Mouse (Mus musculus) thymus, adult 2 months (tissue): Measurements from ENCODE around the gene Galnt17.

Source experiments
- CTCF ChIP-seq: fragments of 200-500 bp; IDR thresholded peaks from 2 replicates; pipeline ENCODE4 v1.5.1; 2012; ENCODE audit warnings: mild to moderate bottlenecking, control low read depth, low read length, moderate library complexity, borderline replicate concordance; ENCODE audit not compliant: control insufficient read depth, poor library complexity, insufficient read depth; ENCODE audit errors: extremely low read depth
- POLR2A ChIP-seq: fragments of 200-500 bp; IDR thresholded peaks from 2 replicates; pipeline ENCODE4 v1.6.1; 2012; ENCODE audit warnings: mild to moderate bottlenecking, low read length, control low read depth, moderate library complexity; ENCODE audit not compliant: control insufficient read depth, poor library complexity, insufficient read depth; ENCODE audit errors: extremely low read depth

DNA sequence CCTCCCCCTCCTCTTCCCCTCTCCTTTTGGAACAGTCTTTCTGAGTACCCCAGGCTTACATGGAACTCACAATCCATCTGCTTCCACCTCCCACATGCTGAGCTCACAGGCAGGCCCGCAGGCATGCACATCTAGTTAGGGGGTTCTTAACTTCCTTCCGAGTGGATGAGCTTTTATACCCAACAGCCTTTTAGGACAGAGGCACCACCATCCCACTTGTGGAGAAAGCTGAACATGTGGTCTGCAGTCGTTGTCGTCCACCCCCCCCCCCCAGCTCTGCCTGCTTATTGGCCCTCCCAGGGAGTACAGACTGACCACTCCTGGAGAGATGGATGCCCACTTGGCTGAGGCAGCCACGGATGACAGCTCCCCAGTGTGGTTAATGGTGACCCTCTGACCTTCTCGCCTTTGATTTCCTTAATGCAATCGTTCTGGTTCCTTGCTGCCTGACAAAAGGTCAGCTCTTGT lies 370.0 kb downstream of the Galnt17 start:
- TF ChIP-seq POLR2A (no peak), CTCF (no peak)
